Mouse (Mus musculus) layer of hippocampus, adult 9-11 months (tissue): ENCODE data around the gene Cks2.

ENCODE experiments used
- DNase-seq: peaks from one replicate; pipeline ENCODE4 v3.0.0; 2022

Cks2 gene

GRCm38 (mm10) chr13:51681634-51682033 lies 36.6 kb downstream of the Cks2 start:
- DNase-seq: no peak

GRCm38 (mm10) chr13:51685290-51685966 lies 40.4 kb downstream of the Cks2 start:
- no peak for DNase-seq

GRCm38 (mm10) chr13:51686966-51687365 lies 41.9 kb downstream of the Cks2 start:
- DNase-seq: no peak

- DNase-seq: no peak
These were observed 43.7 kb downstream of the Cks2 start for GRCm38 (mm10) chr13:51688688-51689087.

- no peak for DNase-seq
These were observed 51.4 kb downstream of the Cks2 start for GRCm38 (mm10) chr13:51696481-51696880.

GRCm38 (mm10) chr13:51697455-51697854 lies 52.4 kb downstream of the Cks2 start:
- DNase-seq: no peak

GRCm38 (mm10) chr13:51697897-51698296 lies 52.9 kb downstream of the Cks2 start:
- DNase-seq: no peak

- DNase-seq: no peak
These were observed 53.3 kb downstream of the Cks2 start for GRCm38 (mm10) chr13:51698318-51698717.
